Mouse (Mus musculus) kidney, embryonic 16.5 days (tissue): ENCODE measurements around the gene Ramp3. TPM values are rescaled to one million over a fixed set of nuclear protein-coding genes. Genes with fewer than 3 reads are reported as not detected.

Experiments used
- ATAC-seq: fragments of 200-750 bp; cut with Nextera tagmentation; 2 replicates; pipeline ENCODE4 v1.8.0; 2017; ENCODE audit warnings: moderate TSS enrichment; ENCODE audit not compliant: low FRiP score, low TSS enrichment
- H3K27ac ChIP-seq: fragments of 300-500 bp; sonication (generic); 2 replicates; pipeline ENCODE4 v1.5.1; 2014; ENCODE audit warnings: low read length
- H3K27me3 ChIP-seq: fragments of 300-500 bp; sonication (generic); 2 replicates; pipeline ENCODE4 v1.6.1; 2014; ENCODE audit warnings: low read length, control low read depth, mixed read lengths; ENCODE audit not compliant: insufficient read depth
- H3K36me3 ChIP-seq: fragments of 300-500 bp; sonication (generic); 2 replicates; pipeline ENCODE4 v1.6.1; 2014; ENCODE audit warnings: low read length, control low read depth, mixed read lengths; ENCODE audit not compliant: insufficient read depth
- H3K4me1 ChIP-seq: fragments of 300-500 bp; sonication (generic); 2 replicates; pipeline ENCODE4 v1.6.1; 2014; ENCODE audit warnings: low read length, control low read depth, mixed read lengths; ENCODE audit not compliant: insufficient read depth
- H3K4me2 ChIP-seq: fragments of 300-500 bp; sonication (generic); replicated peaks from 2 replicates; pipeline ENCODE4 v1.6.1; 2014; ENCODE audit warnings: low read depth, low read length
- H3K4me3 ChIP-seq: fragments of 300-500 bp; sonication (generic); 2 replicates; pipeline ENCODE4 v1.5.1; 2014; ENCODE audit warnings: mild to moderate bottlenecking, low read length
- H3K9ac ChIP-seq: fragments of 300-500 bp; sonication (generic); replicated peaks from 2 replicates; pipeline ENCODE4 v1.6.1; 2014; ENCODE audit warnings: low read length
- H3K9me3 ChIP-seq: fragments of 300-500 bp; sonication (generic); 2 replicates; pipeline ENCODE4 v1.6.1; 2016; ENCODE audit warnings: low read length, control low read depth
- WGBS: fragments of 180-500 bp; shearing (Covaris S2); extraction: QIAGEN DNeasy Blood & Tissue Kit; methylation state at CpG from one replicate; pipeline ENCODE4 v1.1.7; 2014; 5-methylcytosine and 5-hydroxymethylcytosine counted together
- polyA plus RNA-seq: library from polyadenylated mRNA; unstranded; fragments of >200 nt; fragmentation: Nextera tagmentation; extraction: Ambion mirVana; gene quantifications from 2 replicates; pipeline ENCODE4 v1.2.1, GENCODE M21; 2015

Gene Ramp3
- polyA plus RNA-seq, 1 experiment from 2014 or later: 15.4 TPM

DNA sequence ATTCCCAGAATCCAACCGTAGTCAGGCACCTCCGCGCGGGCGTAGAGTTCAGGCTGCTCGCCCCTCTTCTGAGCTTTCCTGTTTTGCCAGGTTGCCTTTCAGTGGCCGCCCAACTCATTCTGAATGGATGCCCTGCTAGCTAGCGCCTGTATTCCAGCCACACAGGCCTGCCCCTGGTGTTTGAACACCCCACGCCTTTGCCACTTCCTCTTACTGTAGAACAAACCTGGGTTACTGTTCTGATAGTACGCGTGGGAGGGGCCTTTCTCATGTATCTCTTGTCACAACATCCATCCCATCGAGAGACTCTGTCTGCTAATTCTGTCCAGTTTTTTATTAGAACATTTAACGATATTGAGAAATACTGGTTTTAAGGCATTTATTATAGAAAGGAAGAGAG, 48.5 kb downstream of the Ramp3 start:
- Histone ChIP-seq H3K27ac (no peak overlapping the region), H3K36me3 (no peaks in the 10 kb centered on the region), H3K27me3 (no peaks in the 10 kb centered on the region), H3K4me2 (no peak overlapping the region), H3K4me1 (peaks cover 8% of the 10 kb centered on the region; the same call in 1 of the 2 replicates), H3K4me3 (no peak overlapping the region), H3K9me3 (peaks cover 17% of the 10 kb centered on the region), H3K9ac (no peak overlapping the region)
- 94% methylated on average over 13 of the region's 13 CpGs for WGBS
- ATAC-seq: no peak

DNA sequence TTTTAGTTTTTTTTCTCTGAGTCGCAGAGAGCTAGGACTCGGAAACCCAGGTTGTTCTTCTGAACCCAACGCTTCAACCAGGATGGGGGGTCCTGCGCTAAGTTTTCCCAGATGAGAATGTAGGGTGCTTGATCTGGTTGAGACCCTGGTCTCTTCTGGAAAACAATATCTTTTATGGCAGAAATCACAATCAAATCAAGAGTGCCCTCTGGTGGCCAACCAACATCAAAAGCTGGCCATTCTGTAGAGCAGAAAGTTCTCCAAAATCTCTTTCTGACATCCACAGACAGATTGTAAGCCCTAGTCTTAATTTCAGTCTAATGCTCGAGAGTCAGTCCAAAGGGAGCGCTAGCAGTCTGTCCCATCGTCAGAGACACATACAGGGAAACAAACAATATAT, 50.1 kb downstream of the Ramp3 start:
- Histone ChIP-seq H3K9me3 (peaks cover 17% of the 10 kb centered on the region), H3K4me1 (no peaks in the 10 kb centered on the region), H3K9ac (no peak overlapping the region), H3K27ac (no peak overlapping the region), H3K4me2 (no peak overlapping the region), H3K4me3 (no peak overlapping the region), H3K27me3 (no peaks in the 10 kb centered on the region), H3K36me3 (no peaks in the 10 kb centered on the region)
- 93% methylated on average over 7 of the region's 7 CpGs for WGBS
- no peak for ATAC-seq

DNA sequence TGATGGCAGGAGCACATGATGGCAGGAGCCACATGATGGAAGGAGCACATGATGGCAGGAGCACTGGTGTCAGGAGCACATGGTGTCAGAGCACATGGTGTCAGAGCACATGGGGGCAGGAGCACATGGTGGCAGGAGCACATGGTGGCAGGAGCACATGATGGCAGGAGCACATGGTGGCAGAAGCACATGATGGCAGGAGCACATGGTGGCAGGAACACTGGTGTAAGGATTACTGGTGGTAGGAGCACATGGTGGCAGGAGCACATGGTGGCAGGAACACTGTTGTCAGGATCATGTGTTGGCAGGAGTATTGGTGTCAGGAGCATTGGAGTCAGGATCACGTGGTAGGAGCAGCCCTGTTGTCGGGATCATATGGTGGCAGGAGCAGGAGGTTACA, 52.1 kb downstream of the Ramp3 start:
- Histone ChIP-seq H3K4me3 (no peak overlapping the region), H3K27ac (no peak overlapping the region), H3K4me2 (no peak overlapping the region), H3K9ac (no peak overlapping the region), H3K27me3 (no peaks in the 10 kb centered on the region), H3K36me3 (no peaks in the 10 kb centered on the region), H3K4me1 (no peaks in the 10 kb centered on the region), H3K9me3 (peaks cover 17% of the 10 kb centered on the region)
- WGBS: 49% methylated on average over 2 of the region's 2 CpGs
- no peak for ATAC-seq

DNA sequence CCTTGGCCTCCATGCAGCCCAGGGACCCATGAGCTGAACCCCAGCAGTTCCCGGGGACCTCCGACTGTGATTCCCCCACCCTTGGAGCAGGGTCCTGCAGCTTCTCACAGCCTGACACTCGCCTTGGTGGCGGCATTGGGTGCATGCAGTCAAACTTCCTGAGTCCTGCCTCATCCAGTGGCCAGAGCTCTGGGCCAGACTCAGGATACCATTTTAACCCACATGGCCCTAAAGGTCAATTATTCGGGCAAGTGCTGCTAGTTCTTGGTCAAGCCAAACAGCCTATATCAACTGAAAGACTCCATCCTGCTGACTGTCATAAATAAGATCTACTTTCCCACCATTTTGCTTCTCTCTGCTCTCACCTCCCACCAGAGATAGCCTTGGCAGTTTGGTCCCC, 62.4 kb downstream of the Ramp3 start:
- no peaks in the 10 kb centered on the region for H3K9me3 ChIP-seq
- H3K27ac ChIP-seq: no peak overlapping the region
- H3K27me3 ChIP-seq: no peaks in the 10 kb centered on the region
- 87% methylated on average over 5 of the region's 5 CpGs for WGBS
- ATAC-seq: no peak
- no peak overlapping the region for H3K4me3 ChIP-seq
- H3K4me2 ChIP-seq: no peak overlapping the region
- no peaks in the 10 kb centered on the region for H3K36me3 ChIP-seq
- H3K9ac ChIP-seq: no peak overlapping the region
- no peaks in the 10 kb centered on the region for H3K4me1 ChIP-seq

DNA sequence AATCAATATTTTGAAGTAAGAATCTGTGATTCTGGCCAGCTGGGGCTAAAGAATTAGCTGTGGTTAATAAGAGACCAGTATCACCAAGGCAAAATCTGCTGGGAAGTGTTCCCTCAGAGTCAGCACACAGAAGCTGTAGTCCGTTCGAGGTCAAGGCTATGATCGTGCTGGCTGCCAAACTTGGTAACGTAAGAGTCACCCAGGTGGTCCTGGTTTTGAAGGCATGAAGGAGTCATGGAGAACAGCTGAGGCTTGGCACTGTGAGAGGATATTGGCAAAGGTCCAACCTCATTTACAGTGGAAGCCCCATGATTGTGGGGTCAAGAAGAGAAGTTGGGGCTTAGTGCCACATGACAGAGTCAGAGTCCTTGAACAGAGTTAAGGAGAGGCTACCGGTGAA, 68.6 kb downstream of the Ramp3 start:
- no peak overlapping the region for H3K9ac ChIP-seq
- no peaks in the 10 kb centered on the region for H3K27me3 ChIP-seq
- no peaks in the 10 kb centered on the region for H3K4me1 ChIP-seq
- H3K4me3 ChIP-seq: no peak overlapping the region
- no peaks in the 10 kb centered on the region for H3K36me3 ChIP-seq
- no peak for ATAC-seq
- no peak overlapping the region for H3K27ac ChIP-seq
- H3K4me2 ChIP-seq: no peak overlapping the region
- 93% methylated on average over 5 of the region's 5 CpGs for WGBS
- 0 out of 2 replicates have a peak, but pooled peaks cover 4% of the 10 kb centered on the region for H3K9me3 ChIP-seq

Other genes with a start within 250 kb of the Ramp3 start
- gene Ppia, start 243.1 kb upstream of the Ramp3 start, polyA plus RNA-seq: 4,884 and 4,942 TPM in 2 replicates
- gene H2afv, start 214.1 kb upstream of the Ramp3 start, polyA plus RNA-seq: 560 and 596 TPM in 2 replicates
- 24.8 and 30.1 TPM in 2 replicates for gene Purb, start 182.6 kb upstream of the Ramp3 start, polyA plus RNA-seq
- gene Myo1g, start 137.6 kb upstream of the Ramp3 start, polyA plus RNA-seq: 1.0 and 1.2 TPM in 2 replicates
- 90.5 and 93.3 TPM in 2 replicates for gene Ccm2, start 111.6 kb upstream of the Ramp3 start, polyA plus RNA-seq
- 1.9 and 2.0 TPM in 2 replicates for gene Nacad, start 52.5 kb upstream of the Ramp3 start, polyA plus RNA-seq
- gene Tbrg4, start 32.5 kb upstream of the Ramp3 start, polyA plus RNA-seq: 45.6 and 49.1 TPM in 2 replicates
- not detected in 2 replicates for gene Wap, start 19.9 kb upstream of the Ramp3 start, polyA plus RNA-seq
- gene Gm11983, start 179.1 kb downstream of the Ramp3 start, polyA plus RNA-seq: not detected in 2 replicates